27 mouse cellular contexts compared by ENCODE assay signal in the genomic region with DNA sequence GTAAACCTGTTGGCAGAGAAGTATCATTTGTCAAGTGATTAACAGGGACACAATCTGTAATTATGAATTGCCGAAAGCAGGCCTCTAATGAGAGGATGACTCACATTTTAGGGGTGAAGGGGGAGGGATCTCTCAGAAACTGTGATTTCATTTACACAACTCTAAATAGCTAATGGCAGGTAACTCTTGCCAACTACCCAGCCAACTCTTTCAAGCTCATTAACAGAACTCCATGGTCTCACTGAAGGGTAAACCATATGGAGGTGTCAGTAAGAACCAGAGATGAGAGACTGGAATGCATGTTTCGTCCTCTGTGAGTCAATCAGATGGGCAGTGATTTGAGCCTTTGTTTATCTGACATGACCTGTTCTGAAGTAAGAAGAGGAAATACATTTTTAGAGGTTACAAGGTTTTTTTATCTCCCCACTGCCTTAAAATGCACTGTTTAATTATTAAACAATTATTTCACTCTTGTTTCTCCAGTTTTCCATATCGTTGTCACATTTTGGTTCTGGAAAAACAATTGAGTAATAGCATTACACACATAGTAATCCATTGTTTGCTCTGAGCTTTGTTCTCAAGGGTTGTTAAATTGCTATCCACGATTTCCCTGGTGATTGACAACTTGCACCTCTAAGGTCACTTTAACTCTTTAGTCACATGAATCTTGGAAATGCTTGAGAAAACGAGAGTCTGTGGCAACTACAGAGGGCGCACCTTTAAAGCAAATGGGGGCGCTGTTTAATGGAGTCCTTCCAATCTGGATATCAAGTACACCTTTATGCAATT.
DNase-seq lines count a peak whose midpoint lies in the region; ATAC-seq and TF ChIP-seq lines count a peak whose summit lies in the region.
"Had no signal": no experiment of that assay in that cellular context is flagged by ENCODE, and none has a peak within 500 bp of the region (broad histone marks: within the 10 kb centered on the region; RNA-seq: fewer than 3 reads in every experiment).

No protein-coding gene starts in this region.

- no peaks in the 10 kb centered on the region for H3K36me3 ChIP-seq in forebrain, embryonic 13.5 days (ENCODE audit: poor library complexity, severe bottlenecking)
- H3K36me3 ChIP-seq in forebrain, embryonic 11.5 days (ENCODE audit: control insufficient read depth, insufficient read depth, low read length) = no peaks in the 10 kb centered on the region
- no peaks in the 10 kb centered on the region for H3K36me3 ChIP-seq in liver, adult 2 months (ENCODE audit: control insufficient read depth, insufficient read depth, low read length)
- H3K36me3 ChIP-seq in liver, postnatal 0 days (replicated peaks; ENCODE audit: insufficient read depth, low read length) = no peaks in the 10 kb centered on the region
- no peaks in the 10 kb centered on the region for H3K36me3 ChIP-seq in forebrain, postnatal 0 days (ENCODE audit: insufficient read depth)
- H3K36me3 ChIP-seq: hindbrain, embryonic 10.5 days; hindbrain, embryonic 15.5 days; liver, embryonic 13.5 days had no signal

- DNase-seq in forebrain, embryonic 11.5 days (ENCODE audit: low spot score) = no peak
- peak; percentile 2 for DNase-seq in liver, adult 2 months (ENCODE audit: extremely low read depth, low read depth, low spot score)
- DNase-seq in liver, postnatal 0 days = no peak
- DNase-seq in brain, adult 2 months (ENCODE audit: low read depth, low spot score) = peak; percentile 15
- DNase-seq in forebrain, postnatal 0 days = peak; percentile 41
- no peak for DNase-seq in adrenal gland, postnatal 25 days
- DNase-seq: adrenal gland, adult 2 months; cerebellum, adult 11-12 months; cerebellum, adult 9-11 months; gastrocnemius, postnatal 14 days; heart, postnatal 14 days; kidney, adult 11 months; kidney, postnatal 14 days; left cerebral cortex, postnatal 4 days; liver, embryonic 13.5 days; lung, adult 2 months; lung, postnatal 10 days; thymus, postnatal 4 days had no signal

- no peaks in the 10 kb centered on the region for H3K9me3 ChIP-seq in forebrain, embryonic 13.5 days (replicated peaks)
- no peaks in the 10 kb centered on the region for H3K9me3 ChIP-seq in forebrain, embryonic 11.5 days (ENCODE audit: control insufficient read depth, low read length)
- H3K9me3 ChIP-seq in liver, postnatal 0 days (ENCODE audit: low read length) = no peaks in the 10 kb centered on the region
- no peaks in the 10 kb centered on the region for H3K9me3 ChIP-seq in forebrain, postnatal 0 days (ENCODE audit: low read length)
- H3K9me3 ChIP-seq: hindbrain, embryonic 10.5 days; hindbrain, embryonic 15.5 days; liver, embryonic 13.5 days had no signal

- no peak for TF ChIP-seq POLR2A in liver, adult 2 months (IDR thresholded peaks at IDR 0.05; ENCODE audit: extremely low read depth, insufficient read depth, low read length)

- H3K4me2 ChIP-seq in forebrain, embryonic 13.5 days = no peak overlapping the region
- H3K4me2 ChIP-seq in forebrain, embryonic 11.5 days (ENCODE audit: low read depth, low read length, severe bottlenecking) = no peak overlapping the region
- no peak overlapping the region for H3K4me2 ChIP-seq in liver, postnatal 0 days (ENCODE audit: low read depth, low read length)
- no peak overlapping the region for H3K4me2 ChIP-seq in forebrain, postnatal 0 days (ENCODE audit: low read depth)
- H3K4me2 ChIP-seq: hindbrain, embryonic 15.5 days; liver, embryonic 13.5 days had no signal

- H3K27ac ChIP-seq in forebrain, embryonic 13.5 days = no peak overlapping the region; the same call in 1 of the 2 replicates
- H3K27ac ChIP-seq in forebrain, embryonic 11.5 days (ENCODE audit: low read depth, low read length) = no peak overlapping the region
- no peak overlapping the region for H3K27ac ChIP-seq in liver, adult 2 months (replicated peaks; ENCODE audit: insufficient read depth, low read depth, low read length)
- no peak overlapping the region for H3K27ac ChIP-seq in liver, postnatal 0 days (ENCODE audit: low read depth)
- peak overlapping the region; percentile 24; the same call in 1 of the 2 replicates for H3K27ac ChIP-seq in forebrain, postnatal 0 days (ENCODE audit: low read depth, low read length)
- H3K27ac ChIP-seq: hindbrain, embryonic 10.5 days; hindbrain, embryonic 15.5 days; liver, embryonic 13.5 days; macrophage had no signal

- 36% methylated on average over 7 of the region's 7 CpGs for WGBS in forebrain, embryonic 13.5 days
- WGBS in forebrain, embryonic 11.5 days = 53% methylated on average over 7 of the region's 7 CpGs
- 37% methylated on average over 7 of the region's 7 CpGs for WGBS in liver, adult 2 months
- 47% methylated on average over 7 of the region's 7 CpGs for WGBS in liver, postnatal 0 days (ENCODE audit: insufficient replicate concordance)
- WGBS in forebrain, postnatal 0 days = 32% methylated on average over 7 of the region's 7 CpGs

- no peaks in the 10 kb centered on the region for H3K27me3 ChIP-seq in forebrain, embryonic 13.5 days
- no peaks in the 10 kb centered on the region for H3K27me3 ChIP-seq in forebrain, embryonic 11.5 days (ENCODE audit: control insufficient read depth, insufficient read depth, low read length)
- no peaks in the 10 kb centered on the region for H3K27me3 ChIP-seq in liver, adult 2 months (ENCODE audit: control insufficient read depth, insufficient read depth, low read length)
- H3K27me3 ChIP-seq in liver, postnatal 0 days (ENCODE audit: insufficient read depth, low read length) = no peaks in the 10 kb centered on the region
- H3K27me3 ChIP-seq in forebrain, postnatal 0 days (ENCODE audit: insufficient read depth, low read length) = no peaks in the 10 kb centered on the region
- H3K27me3 ChIP-seq: hindbrain, embryonic 15.5 days; liver, embryonic 13.5 days had no signal

- no peaks in the 10 kb centered on the region for H3K79me2 ChIP-seq in liver, adult 2 months (ENCODE audit: control insufficient read depth, insufficient read depth, low read length)

- H3K4me3 ChIP-seq in forebrain, embryonic 13.5 days = no peak overlapping the region
- no peak overlapping the region for H3K4me3 ChIP-seq in forebrain, embryonic 11.5 days (ENCODE audit: low read depth, low read length)
- H3K4me3 ChIP-seq in liver, adult 2 months (ENCODE audit: insufficient read depth, low read depth, low read length) = no peak overlapping the region
- no peak overlapping the region for H3K4me3 ChIP-seq in liver, postnatal 0 days (ENCODE audit: low read depth, low read length)
- no peak overlapping the region for H3K4me3 ChIP-seq in forebrain, postnatal 0 days (ENCODE audit: low read depth, low read length)
- H3K4me3 ChIP-seq: erythroblast, embryonic 14.5 days; hindbrain, embryonic 10.5 days; hindbrain, embryonic 15.5 days; liver, embryonic 13.5 days had no signal

- TF ChIP-seq CTCF in liver, adult 2 months (IDR thresholded peaks at IDR 0.05; ENCODE audit: low read depth, low read length) = no peak
- TF ChIP-seq CTCF in liver, postnatal 0 days (IDR thresholded peaks at IDR 0.05; ENCODE audit: low read depth) = no peak
- TF ChIP-seq CTCF in forebrain, postnatal 0 days (IDR thresholded peaks at IDR 0.05; ENCODE audit: low read depth) = 0 out of 2 replicates have a peak, but pooled peaks have one; percentile 17

- H3K4me1 ChIP-seq in forebrain, embryonic 13.5 days = peaks cover 9% of the 10 kb centered on the region
- H3K4me1 ChIP-seq in forebrain, embryonic 11.5 days (replicated peaks; ENCODE audit: control insufficient read depth, insufficient read depth, low read length) = no peaks in the 10 kb centered on the region
- no peaks in the 10 kb centered on the region for H3K4me1 ChIP-seq in liver, adult 2 months (ENCODE audit: control insufficient read depth, insufficient read depth, low read length)
- no peaks in the 10 kb centered on the region for H3K4me1 ChIP-seq in liver, postnatal 0 days (ENCODE audit: insufficient read depth)
- no peaks in the 10 kb centered on the region for H3K4me1 ChIP-seq in forebrain, postnatal 0 days (ENCODE audit: insufficient read depth)
- H3K4me1 ChIP-seq: hindbrain, embryonic 10.5 days; hindbrain, embryonic 15.5 days; liver, embryonic 13.5 days had no signal

- no peak for TF ChIP-seq EP300 in liver, postnatal 0 days (IDR thresholded peaks at IDR 0.05; ENCODE audit: low read depth)

- peak; percentile 95 for ATAC-seq in forebrain, embryonic 13.5 days
- no peak for ATAC-seq in forebrain, embryonic 11.5 days (replicated peaks; ENCODE audit: low FRiP score)
- ATAC-seq in liver, postnatal 0 days = no peak
- ATAC-seq in forebrain, postnatal 0 days = peak; percentile 45; the same call in 1 of the 2 replicates
- ATAC-seq: activated CD4-positive, CD25-positive, alpha-beta regulatory T cell, adult 4 months; CD4-positive, CD25-positive, alpha-beta regulatory T cell, adult 4 months; inflammation-experienced regulatory T-cells, adult 6 months; midbrain, embryonic 16.5 days had no signal

- H3K9ac ChIP-seq in forebrain, embryonic 13.5 days = no peak overlapping the region
- no peak overlapping the region for H3K9ac ChIP-seq in forebrain, embryonic 11.5 days (ENCODE audit: low read length)
- H3K9ac ChIP-seq in liver, adult 2 months (ENCODE audit: low read depth, low read length) = no peak overlapping the region
- H3K9ac ChIP-seq in liver, postnatal 0 days (replicated peaks) = no peak overlapping the region
- no peak overlapping the region for H3K9ac ChIP-seq in forebrain, postnatal 0 days
- H3K9ac ChIP-seq: hindbrain, embryonic 15.5 days; liver, embryonic 13.5 days had no signal

Comparison
In these comparisons a context has a peak if more than half of its experiments do, and no peak if none do; other contexts are left out.
1. ATAC-seq: peak in forebrain, embryonic 13.5 days (single experiment) and forebrain, postnatal 0 days (single experiment); none in forebrain, embryonic 11.5 days (single experiment) and liver, postnatal 0 days (single experiment).
2. DNase-seq: peak in liver, adult 2 months (single experiment), brain, adult 2 months (single experiment) and forebrain, postnatal 0 days (single experiment); none in forebrain, embryonic 11.5 days (single experiment), liver, postnatal 0 days (single experiment) and adrenal gland, postnatal 25 days (single experiment).